Mouse (Mus musculus): ENCODE data around the gene Myrfl. TPM values are rescaled to one million over a fixed set of nuclear protein-coding genes. Genes with fewer than 3 reads are reported as not detected.

Gene Myrfl
- total and polyA plus RNA-seq, 2 experiments from 2014 or later, result 0.23 TPM; not detected in 1

DNA sequence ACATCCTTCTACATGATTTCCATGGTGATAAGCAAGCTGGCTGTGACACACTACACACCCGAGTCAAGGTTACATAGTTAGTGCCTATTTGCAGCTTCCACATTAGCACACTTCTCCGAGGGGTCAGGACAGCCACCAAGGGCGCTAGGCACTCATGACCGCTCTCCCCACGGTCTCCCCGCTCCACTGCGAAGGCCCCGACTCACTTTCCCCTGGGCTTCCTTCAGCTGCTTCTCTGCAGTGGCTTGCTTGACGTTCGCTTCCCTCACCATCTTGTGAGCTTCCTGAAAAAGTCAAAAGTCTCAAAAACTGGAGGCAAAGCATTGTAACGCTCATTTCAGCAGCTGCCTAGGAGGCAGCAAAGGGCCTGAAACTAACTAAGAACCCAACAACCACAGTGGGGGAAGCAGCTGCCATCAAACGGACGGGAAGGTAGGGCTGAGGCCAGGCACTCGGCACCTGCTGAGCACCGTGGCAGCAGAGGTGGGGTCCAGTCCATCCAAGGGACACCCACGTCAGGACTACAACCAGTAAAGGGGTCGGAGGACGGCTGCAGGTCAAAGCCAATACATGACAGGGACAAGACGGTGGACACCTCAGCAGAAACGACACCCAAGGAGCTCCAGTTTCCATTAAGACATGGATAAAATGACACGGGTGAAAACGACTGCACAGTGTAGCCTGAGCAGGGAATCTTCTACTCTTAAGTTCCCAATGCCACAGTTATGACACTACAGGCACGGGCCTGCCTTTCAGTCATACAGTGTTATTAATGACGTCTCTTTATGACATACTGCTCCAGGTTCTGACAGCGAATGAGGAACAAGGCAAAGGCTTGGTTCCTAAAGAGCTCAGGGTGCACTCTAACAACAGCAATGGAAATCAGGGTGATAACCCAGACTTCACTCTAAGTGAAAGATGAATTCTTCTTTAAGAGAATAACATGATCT lies 22.9 kb upstream of the Myrfl start:
- WGBS, result 87% methylated on average over 25 of the region's 25 CpGs
- DNase-seq (ENCODE audit: low spot score) (no peak), ATAC-seq (ENCODE audit: insufficient read depth, low read depth) (no peak)
- Histone ChIP-seq H3K36me3 (replicated peaks; ENCODE audit: control insufficient read depth, insufficient read depth, low read length) (peaks cover 70% of the 10 kb centered on the region), H3K27me3 (ENCODE audit: control insufficient read depth, insufficient read depth, low read length) (no peaks in the 10 kb centered on the region), H3K9ac (replicated peaks; ENCODE audit: low read depth, low read length) (no peak overlapping the region), H3K4me1 (ENCODE audit: control insufficient read depth, insufficient read depth) (no peaks in the 10 kb centered on the region), H3K4me2 (ENCODE audit: low read depth, low read length) (no peak overlapping the region), H3K4me3 (ENCODE audit: low read depth, low read length) (no peak overlapping the region), H3K27ac (ENCODE audit: low read depth) (peak overlapping the region; percentile 1; the same call in 1 of the 2 replicates), H3K9me3 (replicated peaks; ENCODE audit: control insufficient read depth, low read length) (no peaks in the 10 kb centered on the region)
- TF ChIP-seq CTCF (IDR thresholded peaks at IDR 0.05; ENCODE audit: low read depth) (no peak), EP300 (IDR thresholded peaks at IDR 0.05; ENCODE audit: low read depth) (no peak)

GRCm38 (mm10) chr10:116916581-116916980 lies 19.9 kb upstream of the Myrfl start:
- H3K4me1 ChIP-seq (ENCODE audit: control insufficient read depth, insufficient read depth), result no peaks in the 10 kb centered on the region
- TF ChIP-seq CTCF (IDR thresholded peaks at IDR 0.05; ENCODE audit: low read depth) (no peak), EP300 (IDR thresholded peaks at IDR 0.05; ENCODE audit: low read depth) (no peak)
- no peak overlapping the region for H3K27ac ChIP-seq (ENCODE audit: low read depth)
- no peaks in the 10 kb centered on the region for H3K9me3 ChIP-seq (replicated peaks; ENCODE audit: control insufficient read depth, low read length)
- no peak for DNase-seq (ENCODE audit: low spot score)
- ATAC-seq (ENCODE audit: insufficient read depth, low read depth), result no peak
- H3K27me3 ChIP-seq (ENCODE audit: control insufficient read depth, insufficient read depth, low read length), result no peaks in the 10 kb centered on the region
- H3K36me3 ChIP-seq (replicated peaks; ENCODE audit: control insufficient read depth, insufficient read depth, low read length), result peaks cover 70% of the 10 kb centered on the region
- no peak overlapping the region for H3K4me2 ChIP-seq (ENCODE audit: low read depth, low read length)
- 76% methylated on average over 8 of the region's 8 CpGs for WGBS
- no peak overlapping the region for H3K9ac ChIP-seq (replicated peaks; ENCODE audit: low read depth, low read length)
- H3K4me3 ChIP-seq (ENCODE audit: low read depth, low read length), result no peak overlapping the region

DNA sequence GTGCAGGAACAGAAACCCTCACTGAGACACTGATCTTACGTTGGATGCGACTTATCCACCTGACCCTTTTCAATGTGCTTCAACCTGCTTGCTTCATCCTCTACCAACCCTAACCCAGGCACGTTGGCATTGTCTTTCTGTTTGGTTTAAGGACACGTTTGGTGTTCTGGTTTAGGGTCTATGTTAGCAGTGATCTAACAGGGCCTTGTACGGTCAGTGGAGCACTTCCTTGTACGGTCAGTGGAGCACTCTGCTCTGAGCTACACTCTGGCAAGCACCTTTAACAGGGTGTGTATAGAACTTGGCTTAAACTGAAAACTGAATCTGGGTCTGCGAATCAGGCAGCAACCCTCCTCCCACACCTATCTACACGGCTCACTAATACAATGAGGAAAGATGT lies 18.6 kb upstream of the Myrfl start:
- no peak for ATAC-seq (ENCODE audit: insufficient read depth, low read depth)
- TF ChIP-seq EP300 (IDR thresholded peaks at IDR 0.05; ENCODE audit: low read depth) (no peak), CTCF (IDR thresholded peaks at IDR 0.05; ENCODE audit: low read depth) (no peak)
- 90% methylated on average over 8 of the region's 8 CpGs for WGBS
- Histone ChIP-seq H3K4me3 (ENCODE audit: low read depth, low read length) (no peak overlapping the region), H3K9ac (replicated peaks; ENCODE audit: low read depth, low read length) (no peak overlapping the region), H3K36me3 (replicated peaks; ENCODE audit: control insufficient read depth, insufficient read depth, low read length) (peaks cover 78% of the 10 kb centered on the region), H3K4me1 (ENCODE audit: control insufficient read depth, insufficient read depth) (no peaks in the 10 kb centered on the region), H3K9me3 (replicated peaks; ENCODE audit: control insufficient read depth, low read length) (no peaks in the 10 kb centered on the region), H3K27ac (ENCODE audit: low read depth) (peak overlapping the region; percentile 76), H3K4me2 (ENCODE audit: low read depth, low read length) (no peak overlapping the region), H3K27me3 (ENCODE audit: control insufficient read depth, insufficient read depth, low read length) (no peaks in the 10 kb centered on the region)
- no peak for DNase-seq (ENCODE audit: low spot score)

- Histone ChIP-seq H3K27me3 (ENCODE audit: control insufficient read depth, insufficient read depth, low read length) (no peaks in the 10 kb centered on the region), H3K4me1 (ENCODE audit: control insufficient read depth, insufficient read depth) (no peaks in the 10 kb centered on the region), H3K4me3 (ENCODE audit: low read depth, low read length) (no peak overlapping the region), H3K9ac (replicated peaks; ENCODE audit: low read depth, low read length) (no peak overlapping the region), H3K9me3 (replicated peaks; ENCODE audit: control insufficient read depth, low read length) (no peaks in the 10 kb centered on the region), H3K27ac (ENCODE audit: low read depth) (peak overlapping the region; percentile 76), H3K4me2 (ENCODE audit: low read depth, low read length) (no peak overlapping the region), H3K36me3 (replicated peaks; ENCODE audit: control insufficient read depth, insufficient read depth, low read length) (peaks cover 83% of the 10 kb centered on the region)
- ATAC-seq (ENCODE audit: insufficient read depth, low read depth) (peak; percentile 93), DNase-seq (ENCODE audit: low spot score) (peak; percentile 78)
- TF ChIP-seq EP300 (IDR thresholded peaks at IDR 0.05; ENCODE audit: low read depth) (no peak), CTCF (IDR thresholded peaks at IDR 0.05; ENCODE audit: low read depth) (no peak)
- WGBS, result 37% methylated on average over 9 of the region's 9 CpGs
Observed at GRCm38 (mm10) chr10:116914586-116914985, 17.9 kb upstream of the Myrfl start.

- DNase-seq (ENCODE audit: low spot score), result no peak
- H3K36me3 ChIP-seq (replicated peaks; ENCODE audit: control insufficient read depth, insufficient read depth, low read length), result peaks cover 85% of the 10 kb centered on the region
- 90% methylated on average over 17 of the region's 17 CpGs for WGBS
Observed at GRCm38 (mm10) chr10:116913647-116914273, 17.0 kb upstream of the Myrfl start.

More at GRCm38 (mm10) chr10:116913647-116914273, 17.0 kb upstream of the Myrfl start:
- Histone ChIP-seq H3K27ac (ENCODE audit: low read depth) (0 out of 2 replicates have a peak overlapping the region, but pooled peaks have one; percentile 76), H3K9ac (replicated peaks; ENCODE audit: low read depth, low read length) (no peak overlapping the region), H3K4me3 (ENCODE audit: low read depth, low read length) (no peak overlapping the region), H3K27me3 (ENCODE audit: control insufficient read depth, insufficient read depth, low read length) (no peaks in the 10 kb centered on the region), H3K4me2 (ENCODE audit: low read depth, low read length) (no peak overlapping the region), H3K4me1 (ENCODE audit: control insufficient read depth, insufficient read depth) (no peaks in the 10 kb centered on the region), H3K9me3 (replicated peaks; ENCODE audit: control insufficient read depth, low read length) (no peaks in the 10 kb centered on the region)
- TF ChIP-seq CTCF (IDR thresholded peaks at IDR 0.05; ENCODE audit: low read depth) (no peak), EP300 (IDR thresholded peaks at IDR 0.05; ENCODE audit: low read depth) (no peak)
- ATAC-seq (ENCODE audit: insufficient read depth, low read depth), result no peak
